Mouse (Mus musculus): Measurements from ENCODE around the gene Tcf7l1. TPM values are rescaled to one million over a fixed set of nuclear protein-coding genes. Genes with fewer than 3 reads are reported as not detected.
A peak's percentile ranks its signal among the peaks of the same experiment; 100 is the strongest.

Tcf7l1 gene
- total RNA-seq, 1 experiment from 2014 or later: not detected

DNA sequence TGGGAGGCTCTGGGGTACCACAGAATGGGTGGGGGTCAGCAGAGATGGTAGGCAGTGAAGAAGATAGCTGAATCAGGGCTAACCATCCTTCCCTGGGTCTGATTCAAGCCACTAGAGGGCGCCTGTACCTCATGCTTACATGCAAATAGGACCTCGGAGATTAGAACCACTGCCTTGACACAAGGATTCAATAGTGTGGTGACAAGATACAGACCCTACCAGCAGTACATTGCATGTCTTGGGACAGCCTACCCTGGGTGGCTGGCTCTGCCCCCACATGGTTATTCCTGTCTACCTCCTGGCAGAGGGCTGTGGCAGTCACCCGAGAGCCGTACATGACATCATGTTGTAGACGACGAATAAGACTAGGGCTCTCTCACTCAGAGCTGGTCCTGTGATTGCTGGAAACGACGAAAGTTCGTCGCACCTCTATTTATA, 141.7 kb downstream of the Tcf7l1 start:
- peak; percentile 62 for ATAC-seq (replicated peaks; ENCODE audit: insufficient number of reproducible peaks, low FRiP score, low TSS enrichment, poor library complexity, severe bottlenecking)

DNA sequence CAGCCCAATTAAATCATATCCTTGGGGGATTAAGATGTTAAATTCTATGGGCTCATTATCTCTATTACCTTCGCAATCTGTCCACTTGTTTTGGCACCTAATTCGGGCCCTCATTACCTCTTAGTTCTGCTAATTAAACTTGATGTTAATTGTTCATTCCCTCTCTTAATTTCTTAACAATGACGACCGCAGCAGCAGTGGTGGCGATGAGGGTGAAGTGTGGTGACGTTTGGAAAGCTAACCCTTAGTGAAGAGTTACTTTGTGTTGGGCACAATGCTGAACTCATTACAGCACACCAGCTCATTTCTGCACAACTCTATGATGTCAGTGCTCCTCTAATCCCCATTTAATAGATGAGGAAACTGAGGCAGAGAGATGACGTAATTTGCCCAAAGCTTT, 143.7 kb downstream of the Tcf7l1 start:
- no peak for ATAC-seq (replicated peaks; ENCODE audit: insufficient number of reproducible peaks, low FRiP score, low TSS enrichment, poor library complexity, severe bottlenecking)

DNA sequence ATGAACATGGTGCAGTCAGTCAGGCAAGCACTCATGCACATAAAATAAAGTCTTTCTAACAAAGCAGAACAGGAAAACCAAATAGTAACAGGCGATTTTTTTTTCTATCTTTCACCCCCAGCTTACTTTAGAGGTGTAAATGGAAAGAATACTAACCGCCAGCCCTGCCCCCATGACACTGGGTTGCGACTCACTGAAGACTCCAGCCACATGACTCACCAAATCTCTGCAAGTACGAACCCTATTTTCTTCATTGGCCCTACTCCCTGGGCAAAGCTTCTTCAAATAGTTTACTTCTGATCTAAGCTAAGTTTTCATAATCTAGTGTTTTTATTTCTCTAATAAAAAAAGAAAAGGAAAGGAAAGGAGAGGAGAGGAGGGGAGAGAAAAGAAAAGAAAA, 144.5 kb downstream of the Tcf7l1 start:
- no peak for ATAC-seq (replicated peaks; ENCODE audit: insufficient number of reproducible peaks, low FRiP score, low TSS enrichment, poor library complexity, severe bottlenecking)

DNA sequence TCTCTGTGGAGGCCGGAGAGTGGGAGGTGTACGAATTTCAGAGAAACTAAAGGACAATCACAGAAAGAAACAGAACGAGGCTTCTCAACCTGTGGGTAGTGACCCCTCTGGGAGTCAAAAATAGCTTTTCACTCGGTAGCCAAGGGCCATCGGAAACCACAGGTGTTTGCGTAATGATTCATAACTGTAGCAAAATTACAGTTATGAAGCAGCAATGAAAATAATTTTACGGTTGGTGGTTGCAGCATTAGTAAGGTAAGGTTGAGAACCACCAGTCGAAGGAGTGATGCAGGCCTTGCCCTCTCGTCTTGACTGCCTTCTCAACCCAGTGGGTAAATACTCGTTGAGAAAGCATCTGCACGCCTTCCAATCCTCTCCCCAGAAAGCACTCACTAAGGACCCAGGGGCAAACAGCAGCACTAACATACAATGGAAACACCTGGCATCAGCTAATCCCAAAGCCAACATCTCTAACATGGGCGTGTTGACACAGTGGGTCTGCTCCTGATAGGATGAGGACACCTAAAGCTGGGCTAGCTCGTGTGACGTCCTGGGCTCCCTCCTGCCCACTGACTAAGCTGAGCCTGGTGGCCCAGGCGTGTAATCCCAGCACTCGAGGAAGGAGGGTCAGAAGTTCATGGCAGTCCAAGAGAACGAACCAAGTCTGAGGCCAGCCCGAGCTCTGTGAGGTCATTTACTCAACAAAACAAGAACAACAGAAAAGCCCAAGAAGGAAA, 147.7 kb downstream of the Tcf7l1 start:
- ATAC-seq (replicated peaks; ENCODE audit: insufficient number of reproducible peaks, low FRiP score, low TSS enrichment, poor library complexity, severe bottlenecking): 0 out of 2 replicates have a peak, but pooled peaks have one; percentile 41

DNA sequence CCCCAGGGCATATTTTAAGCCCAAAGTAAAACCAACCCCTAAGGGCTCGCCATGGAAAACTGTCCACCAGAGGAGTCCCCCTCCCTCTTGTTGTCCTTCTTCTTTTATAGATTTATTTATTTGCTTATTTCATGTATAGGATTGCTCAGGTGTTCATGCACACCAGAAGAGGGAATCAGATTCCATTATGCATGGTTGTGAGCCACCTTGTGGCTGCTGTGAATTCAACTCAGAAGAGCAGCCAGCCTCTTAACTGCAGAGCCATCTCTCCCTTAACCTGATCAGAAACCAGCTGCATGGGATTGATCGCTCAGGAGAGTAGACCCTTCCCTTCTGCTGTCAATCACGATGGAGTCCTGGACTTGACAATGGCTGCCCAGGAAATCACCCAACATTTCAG, 152.1 kb downstream of the Tcf7l1 start:
- no peak for ATAC-seq (replicated peaks; ENCODE audit: insufficient number of reproducible peaks, low FRiP score, low TSS enrichment, poor library complexity, severe bottlenecking)

DNA sequence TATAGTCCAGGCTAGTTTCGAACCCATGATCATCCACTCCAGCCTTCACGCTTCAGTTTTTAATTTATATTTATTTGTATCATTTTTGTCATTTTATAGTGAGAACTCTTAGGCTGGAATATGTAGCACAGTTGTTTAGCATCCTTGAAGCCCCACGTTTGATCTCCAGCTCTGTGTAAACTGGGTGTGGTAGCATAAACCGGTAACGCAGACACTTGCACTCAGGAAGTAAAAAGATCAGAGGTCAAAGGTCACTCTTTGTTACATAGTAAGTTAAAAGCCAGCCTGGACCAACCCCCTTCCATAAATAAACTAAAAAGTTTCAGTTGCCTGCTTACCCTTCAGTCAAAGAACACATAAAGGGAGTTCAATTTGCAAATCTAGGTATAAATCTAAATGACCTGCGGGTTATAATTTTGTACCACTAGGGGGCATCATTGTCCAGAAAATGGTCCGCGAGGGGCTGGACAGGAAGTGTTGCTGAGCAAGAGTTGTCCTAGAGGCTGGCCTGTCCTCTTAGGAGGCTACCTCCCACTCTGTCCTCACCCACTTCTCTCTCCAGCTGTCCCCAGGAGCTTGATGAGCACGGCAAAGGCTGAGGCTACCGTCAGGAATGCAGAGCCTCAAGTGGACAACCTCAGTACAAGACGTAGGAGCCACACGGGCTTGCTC, 153.2 kb downstream of the Tcf7l1 start:
- peak; percentile 65 for ATAC-seq (replicated peaks; ENCODE audit: insufficient number of reproducible peaks, low FRiP score, low TSS enrichment, poor library complexity, severe bottlenecking)

DNA sequence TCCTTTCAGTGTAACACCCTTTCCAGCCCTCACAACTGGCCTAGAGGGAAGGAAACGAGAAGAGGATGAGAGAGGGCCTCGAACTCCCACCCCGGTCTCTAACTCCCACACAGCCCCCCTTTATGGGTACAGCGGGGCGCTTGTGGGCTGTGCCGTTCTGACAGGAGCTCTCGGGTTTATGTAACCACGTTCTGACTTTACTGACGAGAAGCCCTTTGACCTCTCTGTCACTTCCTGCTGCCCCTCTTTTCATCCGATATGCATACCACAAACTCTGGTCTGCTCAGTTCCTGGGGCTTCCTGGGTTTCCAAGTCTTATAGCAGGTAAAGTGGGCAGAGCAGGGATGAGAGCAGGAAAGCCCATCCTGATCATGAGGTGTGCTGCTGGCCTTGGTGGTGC, 154.7 kb downstream of the Tcf7l1 start:
- ATAC-seq (replicated peaks; ENCODE audit: insufficient number of reproducible peaks, low FRiP score, low TSS enrichment, poor library complexity, severe bottlenecking): no peak

DNA sequence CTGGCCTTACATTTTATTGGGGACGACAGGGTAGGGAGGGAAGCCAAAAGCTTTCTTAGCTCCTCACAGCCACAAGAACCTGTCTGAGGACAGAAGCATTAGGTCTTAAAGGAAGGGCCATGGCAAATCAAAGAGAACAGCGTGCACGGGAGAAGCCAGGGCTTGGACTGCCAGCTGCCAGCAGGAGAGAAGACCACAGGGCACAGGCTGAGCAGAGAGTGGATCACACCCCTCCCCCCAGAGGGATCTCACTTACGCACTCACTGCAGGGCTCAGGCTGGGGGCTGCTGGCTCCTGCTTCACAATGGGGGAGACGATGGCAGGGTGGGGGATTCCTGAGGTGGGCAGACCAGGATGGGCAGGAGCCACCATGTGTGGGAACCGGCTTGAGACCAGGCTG, 157.4 kb downstream of the Tcf7l1 start:
- no peak for ATAC-seq (replicated peaks; ENCODE audit: insufficient number of reproducible peaks, low FRiP score, low TSS enrichment, poor library complexity, severe bottlenecking)

DNA sequence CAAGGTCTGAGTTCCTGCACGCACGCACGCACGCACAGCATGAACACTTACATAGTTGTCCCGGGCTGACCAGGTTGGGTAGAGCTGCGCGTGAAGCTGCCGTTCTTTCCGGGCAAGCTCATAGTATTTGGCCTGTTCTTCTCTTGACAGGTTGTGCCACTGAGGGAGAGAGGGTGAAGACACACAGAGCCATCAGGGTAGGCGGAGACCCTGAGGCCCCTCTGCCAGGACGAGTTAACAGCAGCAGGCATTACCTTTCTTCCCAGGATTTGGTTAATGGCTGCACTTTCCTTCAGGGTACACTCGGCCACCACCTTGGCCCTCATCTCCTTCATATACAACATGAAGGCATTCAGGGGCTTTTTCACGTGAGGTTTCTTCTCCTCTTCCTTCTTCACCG, 158.1 kb downstream of the Tcf7l1 start:
- ATAC-seq (replicated peaks; ENCODE audit: insufficient number of reproducible peaks, low FRiP score, low TSS enrichment, poor library complexity, severe bottlenecking): no peak

DNA sequence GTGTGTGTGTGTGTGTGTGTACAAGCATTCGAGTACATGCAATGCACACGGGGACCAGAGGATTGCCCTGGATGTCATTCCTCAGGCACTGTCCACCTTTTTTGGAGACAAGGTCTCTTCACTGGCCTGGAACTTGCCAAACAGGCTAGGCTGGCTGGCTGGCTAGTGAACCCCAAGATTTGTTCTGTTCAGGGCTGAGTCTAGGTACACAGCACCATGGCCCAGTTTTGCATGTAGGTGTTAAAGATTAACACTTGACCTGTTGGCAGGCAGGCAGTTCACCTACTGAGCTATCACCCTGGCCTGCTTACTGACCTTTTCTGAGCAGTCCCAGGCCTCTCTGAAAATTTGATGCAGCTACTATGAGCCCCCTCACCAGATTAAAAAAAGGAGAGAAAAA, 158.7 kb downstream of the Tcf7l1 start:
- no peak for ATAC-seq (replicated peaks; ENCODE audit: insufficient number of reproducible peaks, low FRiP score, low TSS enrichment, poor library complexity, severe bottlenecking)

DNA sequence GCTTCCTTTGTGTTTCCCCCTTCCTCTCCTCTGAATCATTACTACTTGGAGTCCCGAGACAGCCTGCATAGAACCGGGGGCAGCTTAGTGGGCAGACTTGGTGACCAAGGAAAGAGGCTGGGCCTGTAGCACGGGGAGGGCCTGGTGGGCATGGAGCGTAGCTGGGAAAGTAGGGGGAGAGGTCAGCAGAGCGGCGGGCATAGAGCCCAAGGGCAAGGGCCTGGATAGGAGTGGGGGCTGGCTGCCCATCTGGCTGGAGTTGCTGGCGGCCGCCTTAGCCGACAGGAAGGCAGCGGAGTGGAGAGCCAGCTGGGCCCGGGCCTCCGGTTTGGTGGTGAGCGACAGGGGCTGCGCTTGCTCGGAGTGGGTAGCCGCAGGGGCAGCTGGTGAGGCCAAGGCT, 161.8 kb downstream of the Tcf7l1 start:
- no peak for ATAC-seq (replicated peaks; ENCODE audit: insufficient number of reproducible peaks, low FRiP score, low TSS enrichment, poor library complexity, severe bottlenecking)

DNA sequence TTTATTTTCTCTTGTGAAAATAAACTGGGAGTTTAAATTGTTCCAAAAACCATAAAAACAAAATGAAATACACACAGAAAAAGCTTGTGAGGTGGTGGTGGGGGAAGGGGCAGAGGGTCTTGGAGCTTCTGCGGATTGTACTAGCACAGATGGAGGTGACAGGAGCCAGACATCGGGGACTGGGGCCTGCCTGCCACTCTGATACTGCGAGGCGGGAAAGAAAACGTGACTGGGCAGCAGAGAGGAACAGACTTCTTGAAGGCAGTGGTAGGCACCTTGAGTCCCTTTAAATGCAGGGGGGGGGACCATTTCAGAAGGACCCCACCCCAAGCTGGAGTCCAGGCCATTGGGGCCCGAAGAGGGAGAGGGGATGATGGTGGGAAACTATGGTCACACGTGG, 162.7 kb downstream of the Tcf7l1 start:
- ATAC-seq (replicated peaks; ENCODE audit: insufficient number of reproducible peaks, low FRiP score, low TSS enrichment, poor library complexity, severe bottlenecking): no peak

DNA sequence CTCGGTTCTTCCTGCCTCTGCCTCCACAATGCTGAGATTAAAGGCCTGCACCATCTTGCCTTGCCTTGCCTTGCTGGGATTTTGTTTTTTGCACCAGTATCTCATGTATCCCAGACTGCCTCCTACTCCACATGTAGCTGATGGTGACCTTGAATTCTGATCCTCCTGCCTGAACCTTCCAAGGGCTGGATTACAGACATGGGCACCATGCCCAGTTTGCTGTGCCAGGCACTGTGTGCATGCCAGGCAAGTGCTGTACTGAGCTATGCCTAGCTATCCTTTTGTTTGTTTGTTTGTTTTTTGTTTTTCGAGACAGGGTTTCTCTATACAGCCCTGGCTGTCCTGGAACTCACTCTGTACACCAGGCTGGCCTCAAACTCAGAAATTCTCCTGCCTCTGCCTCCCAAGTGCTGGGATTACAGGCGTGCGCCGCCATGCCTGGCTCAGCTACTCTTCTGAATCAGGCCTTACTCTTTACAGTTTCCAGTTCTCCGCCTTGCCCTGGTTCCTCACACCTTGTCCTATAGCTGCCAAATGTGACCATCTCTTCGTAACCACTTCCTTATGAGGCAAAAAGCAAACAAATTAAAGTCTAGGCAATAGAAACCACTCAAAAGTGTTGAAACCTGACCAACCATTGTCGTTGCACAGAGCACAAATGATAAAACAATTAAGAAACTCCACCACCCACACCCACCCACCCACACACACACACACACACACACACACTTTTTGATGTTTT, 165.2 kb downstream of the Tcf7l1 start:
- ATAC-seq (replicated peaks; ENCODE audit: insufficient number of reproducible peaks, low FRiP score, low TSS enrichment, poor library complexity, severe bottlenecking): peak; percentile 66

DNA sequence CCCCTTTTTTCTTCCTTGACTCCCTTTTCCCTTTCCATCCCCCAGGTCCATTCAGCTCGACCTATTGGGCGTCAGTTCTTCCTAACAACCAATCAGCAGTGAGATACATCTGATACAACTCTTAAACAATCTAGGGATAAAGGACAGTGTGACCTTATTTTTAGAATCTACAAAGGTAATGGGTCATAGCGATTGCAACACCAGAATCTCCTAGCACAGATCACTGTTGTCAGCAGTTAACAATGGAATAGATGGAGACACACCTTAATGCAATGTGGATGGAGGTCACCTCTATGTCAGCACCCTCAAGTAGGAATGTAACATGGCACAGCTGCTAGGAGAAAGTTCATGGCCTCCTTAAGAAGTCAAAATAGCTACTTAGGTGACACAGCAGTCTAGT, 166.1 kb downstream of the Tcf7l1 start:
- ATAC-seq (replicated peaks; ENCODE audit: insufficient number of reproducible peaks, low FRiP score, low TSS enrichment, poor library complexity, severe bottlenecking): no peak

DNA sequence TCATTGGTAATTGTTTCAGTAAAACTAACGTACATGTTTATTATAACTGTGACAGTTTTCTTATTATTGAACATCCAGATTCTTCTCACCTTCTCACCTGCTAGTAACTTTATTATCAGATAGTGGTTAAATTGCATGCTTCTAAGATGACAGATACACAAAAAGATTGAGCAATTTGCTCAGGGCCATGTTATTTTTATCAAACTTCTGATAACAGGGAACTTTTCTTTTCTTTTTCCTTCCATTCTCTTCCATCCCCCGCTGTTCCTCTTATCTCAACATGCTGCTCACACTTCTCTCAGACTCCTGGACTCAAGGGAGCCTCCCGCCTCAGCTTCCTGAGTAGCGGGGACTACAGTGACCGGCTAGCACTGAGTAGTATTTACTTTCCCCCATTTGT, 168.1 kb downstream of the Tcf7l1 start:
- no peak for ATAC-seq (replicated peaks; ENCODE audit: insufficient number of reproducible peaks, low FRiP score, low TSS enrichment, poor library complexity, severe bottlenecking)

DNA sequence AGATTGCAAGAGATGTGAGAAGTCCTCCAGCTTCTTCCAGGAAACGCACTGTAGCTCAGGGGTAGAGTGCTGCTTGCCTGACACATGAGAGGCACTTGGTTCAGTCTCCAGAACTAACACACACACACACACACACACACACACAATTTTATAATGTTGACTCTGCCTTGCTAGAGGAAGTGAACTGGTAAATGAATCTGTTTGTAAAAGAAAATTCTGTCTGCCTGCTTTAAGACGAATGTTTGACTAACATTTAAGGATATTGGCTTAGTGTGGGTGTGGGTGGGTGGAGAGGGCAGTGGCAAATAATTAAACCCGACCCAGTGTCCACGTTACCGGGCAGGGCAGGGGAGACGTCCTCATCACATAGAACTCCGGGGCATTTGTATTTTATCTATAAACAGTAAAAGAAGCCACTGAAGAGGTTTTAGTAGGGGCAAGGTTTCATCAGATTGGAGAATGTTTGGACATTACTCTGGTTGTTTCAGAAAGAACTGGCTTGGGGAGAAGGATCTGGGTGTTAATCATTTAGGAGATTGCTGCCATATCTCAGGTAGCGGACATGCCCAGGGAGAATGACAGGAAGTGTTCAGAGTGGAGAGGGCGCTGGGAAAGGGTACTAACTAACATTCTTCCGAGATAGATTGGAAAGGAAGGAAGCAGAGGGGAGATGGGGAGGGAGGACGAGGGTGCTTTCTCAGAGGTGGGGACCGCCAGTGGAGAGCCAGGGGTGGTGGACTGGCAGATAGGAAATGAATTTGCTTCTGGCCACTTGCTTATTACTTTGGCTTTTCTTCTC, 169.1 kb downstream of the Tcf7l1 start:
- no peak for ATAC-seq (replicated peaks; ENCODE audit: insufficient number of reproducible peaks, low FRiP score, low TSS enrichment, poor library complexity, severe bottlenecking)

DNA sequence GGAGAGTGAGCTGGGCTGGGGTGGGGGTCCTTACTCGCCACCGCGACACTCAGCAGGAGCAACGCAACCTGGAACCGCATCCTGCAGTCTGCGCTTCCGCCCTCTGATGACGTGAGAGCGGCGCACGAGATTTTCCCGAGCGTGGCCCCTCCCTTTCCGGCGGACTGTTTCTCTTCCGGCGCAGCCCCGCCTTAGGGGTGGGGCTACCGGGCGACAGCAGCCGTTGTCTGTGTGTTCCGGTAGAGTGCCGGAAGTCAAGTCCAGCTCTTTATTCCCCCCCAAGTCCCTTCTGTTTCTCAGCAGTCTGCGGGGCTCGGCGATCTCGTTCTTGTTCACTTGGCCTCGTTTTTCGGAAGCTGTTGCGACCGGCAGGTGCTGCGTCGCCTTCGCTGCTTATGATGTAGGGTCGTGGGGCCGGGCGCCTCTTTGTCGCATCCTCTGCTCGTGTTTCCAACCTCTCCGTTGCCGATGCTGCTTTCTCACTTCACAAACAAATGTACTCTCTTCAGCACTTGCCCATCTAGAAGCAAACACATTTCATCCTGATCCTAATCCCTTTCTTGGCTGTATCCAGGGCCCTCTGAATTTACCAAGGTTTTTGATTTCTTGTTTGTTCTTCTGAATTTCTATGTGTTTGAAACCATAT, 172.3 kb downstream of the Tcf7l1 start, which contains the start of gene Tgoln1:
Gene Tgoln1 (minus strand): TSS at position 358 of the 646 bp plus-strand sequence.
- peak; percentile 98 for ATAC-seq (replicated peaks; ENCODE audit: insufficient number of reproducible peaks, low FRiP score, low TSS enrichment, poor library complexity, severe bottlenecking)

DNA sequence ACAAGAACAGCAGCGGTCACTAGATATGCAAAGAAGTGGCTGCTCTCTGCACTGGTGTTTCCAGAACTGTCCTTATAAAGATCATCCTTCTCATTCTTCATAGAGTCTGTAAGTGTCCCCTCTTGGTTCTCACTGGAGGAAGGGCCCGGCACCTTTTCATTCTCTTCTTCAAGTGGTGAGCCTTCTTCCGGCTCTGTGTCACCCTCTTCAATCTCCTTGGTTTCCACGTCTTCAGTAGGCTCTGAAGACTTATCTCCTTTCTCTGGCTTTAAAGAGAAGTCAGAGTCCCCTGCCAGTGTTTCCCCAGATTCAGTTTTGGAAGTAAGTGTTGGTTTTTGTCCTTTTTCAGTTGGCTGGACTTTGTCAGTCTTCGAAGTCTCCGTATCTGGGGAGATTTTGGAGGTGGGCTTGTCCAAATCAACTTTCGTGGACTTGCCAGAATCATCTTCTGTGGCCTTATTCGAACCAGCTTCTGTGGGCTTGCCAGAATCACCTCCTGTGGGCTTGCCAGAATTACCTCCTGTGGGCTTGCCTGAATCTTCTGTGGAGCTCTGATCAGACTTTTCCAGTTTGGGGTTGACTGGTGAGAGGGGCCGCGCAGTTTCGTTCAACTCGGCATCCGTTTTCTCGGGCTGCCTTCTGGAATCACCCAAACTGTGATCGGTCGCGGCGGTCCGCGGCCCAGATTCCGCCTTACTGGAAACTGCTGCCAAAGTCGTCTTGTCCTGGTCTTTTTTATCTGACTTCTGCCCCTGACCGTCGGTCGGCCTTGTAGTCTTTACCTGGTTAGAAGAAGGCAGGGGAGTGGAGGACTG, 173.3 kb downstream of the Tcf7l1 start:
- no peak for ATAC-seq (replicated peaks; ENCODE audit: insufficient number of reproducible peaks, low FRiP score, low TSS enrichment, poor library complexity, severe bottlenecking)

All from monocyte, adult 5-6 weeks (primary cell).